Mouse (Mus musculus) lung, postnatal 0 days (tissue): ENCODE measurements around the gene Eno3. TPM values are rescaled to one million over a fixed set of nuclear protein-coding genes. Genes with fewer than 3 reads are reported as not detected.
A peak's percentile ranks its signal among the peaks of the same experiment; 100 is the strongest.

Experiments
- ATAC-seq: fragments of 200-750 bp; cut with Nextera tagmentation; 2 replicates; pipeline ENCODE4 v1.8.0; 2017; ENCODE audit warnings: moderate library complexity
- DNase-seq: peaks from one replicate; pipeline ENCODE4 v3.0.0-alpha.2; 2016; ENCODE audit warnings: low spot score
- H3K27ac ChIP-seq: fragments of 300-500 bp; sonication (generic); 2 replicates; pipeline ENCODE4 v1.5.1; 2014; ENCODE audit warnings: antibody characterized with exemption, mild to moderate bottlenecking, low read length, mixed read lengths
- H3K27me3 ChIP-seq: fragments of 300-500 bp; sonication (generic); replicated peaks from 2 replicates; pipeline ENCODE4 v1.6.1; 2014; ENCODE audit warnings: low read length, mixed read lengths; ENCODE audit not compliant: insufficient read depth
- H3K36me3 ChIP-seq: fragments of 300-500 bp; sonication (generic); 2 replicates; pipeline ENCODE4 v1.6.1; 2014; ENCODE audit warnings: low read length, mixed read lengths; ENCODE audit not compliant: insufficient read depth
- H3K4me1 ChIP-seq: fragments of 300-500 bp; sonication (generic); 2 replicates; pipeline ENCODE4 v1.6.1; 2014; ENCODE audit warnings: antibody characterized with exemption, low read depth, low read length, mixed read lengths; ENCODE audit not compliant: insufficient read depth
- H3K4me2 ChIP-seq: fragments of 300-500 bp; sonication (generic); replicated peaks from 2 replicates; pipeline ENCODE4 v1.6.1; 2014; ENCODE audit warnings: low read depth, mild to moderate bottlenecking, low read length, moderate library complexity, mixed read lengths
- H3K4me3 ChIP-seq: fragments of 300-500 bp; sonication (generic); 2 replicates; pipeline ENCODE4 v1.5.1; 2014; ENCODE audit warnings: low read depth, low read length
- H3K9ac ChIP-seq: fragments of 300-500 bp; sonication (generic); replicated peaks from 2 replicates; pipeline ENCODE4 v1.6.1; 2014; ENCODE audit warnings: low read depth, mild to moderate bottlenecking
- H3K9me3 ChIP-seq: fragments of 300-500 bp; sonication (generic); 2 replicates; pipeline ENCODE4 v1.6.1; 2016; ENCODE audit warnings: low read length, mixed read lengths
- CTCF ChIP-seq: IDR thresholded peaks from 2 replicates; pipeline ENCODE4 v1.5.1; 2016; ENCODE audit warnings: antibody characterized with exemption, mild to moderate bottlenecking
- EP300 ChIP-seq: IDR thresholded peaks from 2 replicates; pipeline ENCODE4 v1.6.1; 2016; ENCODE audit warnings: antibody characterized with exemption, mild to moderate bottlenecking, control low read depth
- WGBS: fragments of 180-500 bp; shearing (Covaris S2); extraction: QIAGEN DNeasy Blood & Tissue Kit; methylation state at CpG from one replicate; pipeline ENCODE4 v1.1.7; 2014; 5-methylcytosine and 5-hydroxymethylcytosine counted together
- polyA plus RNA-seq: library from polyadenylated mRNA; unstranded; fragments of >200 nt; fragmentation: Nextera tagmentation; extraction: Ambion mirVana; gene quantifications from 2 replicates; pipeline ENCODE4 v1.2.1, GENCODE M21; 2015

Eno3 gene
- polyA plus RNA-seq, 1 experiment from 2014 or later: 20.8 TPM

DNA sequence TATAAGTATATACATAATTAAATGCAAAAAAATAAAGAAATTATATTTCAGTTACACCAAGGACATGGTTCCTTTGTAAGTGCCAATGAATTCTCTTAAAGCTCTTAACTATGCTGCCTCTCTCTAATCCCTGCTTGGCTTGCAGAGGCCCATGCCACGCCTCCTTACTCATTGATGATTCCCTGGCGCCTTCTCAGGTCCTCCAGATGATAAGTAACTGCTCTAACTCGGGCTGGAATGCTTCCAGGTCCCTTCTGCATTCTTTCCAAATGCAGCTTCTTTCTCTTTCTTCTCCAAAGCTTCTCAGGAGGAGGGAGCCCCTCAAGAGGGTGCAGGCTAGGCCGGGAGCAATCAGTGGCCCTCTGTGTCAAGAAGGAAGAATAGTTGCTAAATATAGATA is 32.6 kb downstream of the Eno3 start:
- WGBS: 50% methylated on average over 4 of the region's 4 CpGs
- Histone ChIP-seq H3K27me3 (no peaks in the 10 kb centered on the region), H3K27ac (no peak overlapping the region), H3K36me3 (no peaks in the 10 kb centered on the region), H3K9ac (0 out of 2 replicates have a peak overlapping the region, but pooled peaks have one; percentile 23), H3K4me2 (no peak overlapping the region), H3K4me1 (peaks cover 17% of the 10 kb centered on the region), H3K4me3 (no peak overlapping the region), H3K9me3 (no peaks in the 10 kb centered on the region)
- ATAC-seq: no peak
- TF ChIP-seq EP300 (no peak), CTCF (no peak)
- DNase-seq: no peak

DNA sequence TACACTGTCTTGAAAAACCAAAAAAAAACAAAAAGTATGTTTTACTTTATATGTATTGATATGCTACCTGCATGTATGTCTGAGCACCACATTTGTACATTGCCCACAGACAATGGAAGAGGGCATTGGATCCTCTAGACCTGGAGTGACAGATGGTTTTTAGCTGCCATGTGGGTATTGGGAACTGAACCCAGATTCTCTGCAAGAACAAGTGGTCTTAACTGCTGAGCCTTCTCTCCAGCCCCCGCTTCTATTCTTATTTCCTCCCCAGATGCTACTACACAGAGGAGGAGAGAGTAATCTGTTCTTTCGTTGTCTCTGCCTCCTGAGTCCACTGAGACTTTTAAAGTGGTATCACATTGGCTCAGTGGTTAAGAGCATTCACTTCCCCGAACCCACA is 36.5 kb downstream of the Eno3 start:
- H3K9me3 ChIP-seq: no peaks in the 10 kb centered on the region
- H3K27ac ChIP-seq: no peak overlapping the region
- peaks cover 6% of the 10 kb centered on the region for H3K4me1 ChIP-seq
- H3K4me2 ChIP-seq: no peak overlapping the region
- H3K9ac ChIP-seq: no peak overlapping the region
- no peak for ATAC-seq
- no peaks in the 10 kb centered on the region for H3K36me3 ChIP-seq
- DNase-seq: no peak
- TF ChIP-seq CTCF (no peak), EP300 (no peak)
- H3K4me3 ChIP-seq: no peak overlapping the region
- WGBS: 72% methylated on average over 3 of the region's 3 CpGs
- no peaks in the 10 kb centered on the region for H3K27me3 ChIP-seq

DNA sequence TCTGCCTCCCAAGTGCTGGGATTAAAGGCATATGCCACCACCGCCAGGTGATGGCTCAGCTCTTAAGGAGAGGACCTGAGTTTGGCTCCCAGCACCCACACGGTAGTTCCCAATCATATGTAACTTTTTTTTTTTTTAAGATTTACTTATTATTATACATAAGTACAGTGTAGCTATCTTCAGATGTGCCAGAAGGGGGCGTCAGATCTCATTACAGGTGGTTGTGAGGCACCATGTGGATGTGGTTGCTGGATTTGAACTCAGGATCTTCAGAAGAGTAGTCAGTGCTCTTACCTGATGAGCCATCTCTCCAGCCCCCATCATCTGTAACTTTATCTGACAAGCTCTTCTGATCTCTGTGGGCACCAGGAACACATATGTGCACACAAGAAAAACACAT is 40.4 kb downstream of the Eno3 start:
- 68% methylated on average over 3 of the region's 3 CpGs for WGBS

DNA sequence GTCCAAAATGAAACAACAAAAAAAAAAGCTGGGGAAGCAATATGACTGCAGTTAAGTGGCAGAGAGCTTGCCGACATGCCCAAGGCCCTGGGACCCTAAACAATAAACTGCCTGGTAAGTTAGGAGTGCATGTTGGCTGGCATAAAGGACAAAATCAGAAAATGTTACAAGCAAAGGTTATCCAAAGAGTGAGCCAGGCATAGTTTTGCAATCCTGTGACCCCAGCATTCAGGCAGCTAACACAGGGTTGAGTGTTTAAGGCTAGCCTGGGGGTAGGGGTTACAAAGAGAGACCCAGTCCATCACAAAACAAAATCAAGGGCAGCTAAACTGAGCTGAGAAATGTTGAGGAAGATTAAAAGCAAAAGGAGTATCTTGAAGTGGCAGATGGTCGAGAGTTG is 42.0 kb downstream of the Eno3 start:
- no peak overlapping the region for H3K4me3 ChIP-seq
- no peak for TF ChIP-seq EP300
- no peak for TF ChIP-seq CTCF
- no peak overlapping the region for H3K9ac ChIP-seq
- no peak for DNase-seq
- peaks cover 15% of the 10 kb centered on the region; the same call in 1 of the 2 replicates for H3K4me1 ChIP-seq
- no peaks in the 10 kb centered on the region for H3K9me3 ChIP-seq
- H3K36me3 ChIP-seq: peaks cover 10% of the 10 kb centered on the region; the same call in 1 of the 2 replicates
- ATAC-seq: no peak
- no peak overlapping the region; the same call in 1 of the 2 replicates for H3K4me2 ChIP-seq
- no peak overlapping the region for H3K27ac ChIP-seq
- 76% methylated on average over 2 of the region's 2 CpGs for WGBS
- no peaks in the 10 kb centered on the region for H3K27me3 ChIP-seq

More for the DNA sequence above, 40.4 kb downstream of the Eno3 start:
- no peaks in the 10 kb centered on the region for H3K9me3 ChIP-seq
- DNase-seq (no peak), ATAC-seq (no peak)
- no peaks in the 10 kb centered on the region for H3K36me3 ChIP-seq
- no peaks in the 10 kb centered on the region for H3K27me3 ChIP-seq
- H3K4me1 ChIP-seq: peaks cover 11% of the 10 kb centered on the region; the same call in 1 of the 2 replicates
- no peak for TF ChIP-seq EP300
- TF ChIP-seq CTCF: no peak
- H3K27ac ChIP-seq: no peak overlapping the region
- H3K4me2 ChIP-seq: no peak overlapping the region
- H3K9ac ChIP-seq: no peak overlapping the region
- no peak overlapping the region for H3K4me3 ChIP-seq

DNA sequence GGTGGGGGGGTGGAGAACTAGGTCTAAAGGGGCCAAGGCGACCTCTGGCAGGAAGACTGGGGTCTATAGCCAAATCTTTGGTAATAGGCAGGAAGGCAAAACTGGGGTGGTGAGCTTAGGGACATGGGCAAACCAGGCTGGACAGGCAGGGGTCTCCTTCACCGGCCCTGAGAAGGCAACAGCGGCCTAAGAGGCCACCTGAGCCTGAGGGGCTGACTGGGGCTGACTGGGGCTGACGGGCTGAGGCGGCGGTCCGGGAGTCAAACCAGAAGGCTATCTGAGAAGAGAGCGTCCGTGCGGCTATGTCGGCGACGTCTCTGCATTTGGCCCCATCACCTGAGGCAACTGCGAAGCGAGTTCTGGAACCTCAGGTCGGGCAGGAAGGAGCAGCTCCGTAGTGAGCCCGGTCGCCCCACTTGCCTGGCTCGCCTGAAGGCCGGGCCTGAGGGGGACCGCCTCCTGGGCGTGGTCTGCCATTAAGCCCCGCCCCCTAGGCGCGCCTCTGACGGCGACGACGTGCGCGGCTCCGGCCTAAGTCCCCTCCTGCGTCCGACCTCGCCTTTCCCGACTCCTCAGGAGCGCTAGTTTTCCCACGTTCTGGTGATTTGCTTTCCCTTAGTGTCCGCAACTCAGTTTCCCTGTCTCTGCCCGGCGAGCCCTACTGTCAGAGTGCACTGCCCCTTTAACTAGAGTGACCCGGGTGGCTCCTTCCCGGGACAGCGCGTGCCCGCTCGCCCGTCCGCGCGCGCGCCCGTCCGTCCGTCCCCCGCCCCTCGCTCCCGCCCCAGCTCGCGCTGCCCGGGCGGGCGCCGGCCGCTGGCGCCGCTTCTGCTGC is 42.9 kb downstream of the Eno3 start, which contains the start of the genes Inca1 and Kif1c:
Inca1 (minus strand) TSS at position 434 of the 835 bp plus-strand sequence.
Kif1c (plus strand) TSS at position 827 of the 835 bp plus-strand sequence.
- 2% methylated on average over 62 of the region's 69 CpGs for WGBS
- Histone ChIP-seq H3K36me3 (peaks cover 19% of the 10 kb centered on the region; the same call in 1 of the 2 replicates), H3K27ac (peak within 1 kb of the TSS; percentile 95), H3K27me3 (no peaks in the 10 kb centered on the region), H3K4me1 (peaks cover 15% of the 10 kb centered on the region; the same call in 1 of the 2 replicates), H3K4me3 (peak within 1 kb of the TSS; percentile 83), H3K4me2 (peak within 1 kb of the TSS; percentile 93), H3K9me3 (no peaks in the 10 kb centered on the region), H3K9ac (peak within 1 kb of the TSS; percentile 83)
- TF ChIP-seq CTCF (no peak), EP300 (no peak)
- ATAC-seq (peak; percentile 96), DNase-seq (peak; percentile 94)

DNA sequence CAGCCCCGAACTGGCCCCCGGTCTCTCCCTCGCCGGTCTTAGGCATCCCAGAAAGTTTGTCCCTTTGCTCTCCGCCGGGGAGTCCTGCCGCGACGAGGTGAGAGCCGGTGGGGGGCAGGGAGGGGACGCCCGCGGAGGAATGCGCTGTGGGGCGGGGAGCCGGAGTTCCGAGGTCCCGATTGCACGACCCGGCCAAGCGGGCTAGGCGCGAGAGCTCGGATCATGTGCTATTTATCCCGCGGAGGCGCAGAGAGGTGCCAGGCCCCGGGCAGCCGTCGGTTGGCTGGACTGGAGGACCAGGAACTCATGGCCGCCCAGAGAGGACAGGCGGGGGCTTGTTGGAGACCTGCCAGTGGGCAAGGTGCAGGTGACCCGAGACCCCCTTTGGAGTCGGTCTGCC is 43.6 kb downstream of the Eno3 start:
- H3K9ac ChIP-seq: peak overlapping the region; percentile 83
- H3K4me3 ChIP-seq: peak overlapping the region; percentile 83
- TF ChIP-seq CTCF (no peak), EP300 (no peak)
- ATAC-seq (peak; percentile 69), DNase-seq (peak; percentile 88)
- H3K27me3 ChIP-seq: no peaks in the 10 kb centered on the region
- peak overlapping the region; percentile 95 for H3K27ac ChIP-seq
- H3K9me3 ChIP-seq: no peaks in the 10 kb centered on the region
- H3K4me1 ChIP-seq: peaks cover 15% of the 10 kb centered on the region; the same call in 1 of the 2 replicates
- 2% methylated on average over 29 of the region's 34 CpGs for WGBS
- H3K4me2 ChIP-seq: peak overlapping the region; percentile 93
- H3K36me3 ChIP-seq: peaks cover 20% of the 10 kb centered on the region; the same call in 1 of the 2 replicates
